Mouse (Mus musculus) neutrophil, adult 59 days (primary cell): Measurements from ENCODE around the gene Aasdhppt. TPM values are rescaled to one million over a fixed set of nuclear protein-coding genes. Genes with fewer than 3 reads are reported as not detected.

Experiments
- total RNA-seq, 2 experiments: library from RNA; stranded (reverse); gene quantifications; 1 replicate in 1 of 2; 2 replicates in 1 of 2; pipeline ENCODE4 v1.2.4; 2023

The Aasdhppt gene
- 1 to 10 TPM; 4.2 to 4.9 TPM for total RNA-seq

GRCm38 (mm10) chr9:4309351-4310085, at the start of gene Aasdhppt, which contains the start of gene Kbtbd3:
Gene Aasdhppt, minus strand, starts transcription at chr9:4309471.
Gene Kbtbd3, plus strand, starts transcription at chr9:4309833.

Other genes with a start within 250 kb of the Aasdhppt start
- gene Kbtbd3, start 362 bp upstream of the Aasdhppt start, total RNA-seq = 1 to 10 TPM; 1.6 to 1.7 TPM
- 1 to 10 TPM; 9.1 to 9.5 TPM for gene Msantd4, start 67.1 kb upstream of the Aasdhppt start, total RNA-seq